Mouse (Mus musculus): ENCODE measurements around the gene Krtcap2. TPM values are rescaled to one million over a fixed set of nuclear protein-coding genes. Genes with fewer than 3 reads are reported as not detected.

Gene Krtcap2
- total RNA-seq, 2 experiments from 2014 or later: 58.3 to 63.3 TPM

Small RNA genes lying within 50 kb of the gene (microRNA-seq; reads per million reads assigned to microRNA genes)
- 2.2 to 31.5 reads per million in 2 experiments for gene Mir92b

Other genes with a start within 250 kb of the Krtcap2 start
- gene Rusc1, start 152.7 kb upstream of the Krtcap2 start, total RNA-seq (2021): 10 to 100 TPM; 14.8 to 15.7 TPM
- not detected for gene Gm43738, start 144.9 kb upstream of the Krtcap2 start, total RNA-seq (2021)
- 10 to 100 TPM; 23.2 to 27.5 TPM for gene Fdps, start 144.0 kb upstream of the Krtcap2 start, total RNA-seq (2021)
- not detected for gene Pklr, start 109.8 kb upstream of the Krtcap2 start, total RNA-seq (2021)
- gene Hcn3, start 85.8 kb upstream of the Krtcap2 start, total RNA-seq (2021): under 1 TPM; 0.49 to 0.54 TPM
- gene Clk2, start 81.2 kb upstream of the Krtcap2 start, total RNA-seq (2021): 10 to 100 TPM; 15.0 to 16.5 TPM
- 10 to 100 TPM; 33.8 to 36.0 TPM for gene Scamp3, start 68.5 kb upstream of the Krtcap2 start, total RNA-seq (2021)
- 10 to 100 TPM; 16.1 to 17.5 TPM for gene Fam189b, start 62.8 kb upstream of the Krtcap2 start, total RNA-seq (2021)
- gene Gba, start 43.0 kb upstream of the Krtcap2 start, total RNA-seq (2021): 10 to 100 TPM; 18.2 to 18.6 TPM
- gene Thbs3, start 30.8 kb upstream of the Krtcap2 start, total RNA-seq (2021): 1 to 10 TPM; 6.9 to 8.0 TPM
- gene Mtx1, start 18.9 kb upstream of the Krtcap2 start, total RNA-seq (2021): 10 to 100 TPM; 40.2 to 41.0 TPM
- under 1 TPM; 0.20 TPM for gene Muc1, start 16.9 kb upstream of the Krtcap2 start, total RNA-seq (2021)
- gene Trim46, start 343 bp downstream of the Krtcap2 start, total RNA-seq (2021): under 1 TPM; 0.15 to 0.17 TPM
- gene Dpm3, start 13.4 kb downstream of the Krtcap2 start, total RNA-seq (2021): 10 to 100 TPM; 16.6 to 23.2 TPM
- 1 to 10 TPM; 8.3 to 9.1 TPM for gene Slc50a1, start 24.6 kb downstream of the Krtcap2 start, total RNA-seq (2021)
- 10 to 100 TPM; 10.1 to 11.5 TPM for gene Efna1, start 35.2 kb downstream of the Krtcap2 start, total RNA-seq (2021)
- gene Efna3, start 77.0 kb downstream of the Krtcap2 start, total RNA-seq (2021): not detected
- gene Efna4, start 92.1 kb downstream of the Krtcap2 start, total RNA-seq (2021): under 1 TPM in 1 of 2 experiments, not detected in 1; 0.15 TPM
- gene Adam15, start 104.0 kb downstream of the Krtcap2 start, total RNA-seq (2021): 10 to 100 TPM; 15.8 to 23.2 TPM
- gene Dcst2, start 116.0 kb downstream of the Krtcap2 start, total RNA-seq (2021): not detected
- not detected for gene Dcst1, start 119.3 kb downstream of the Krtcap2 start, total RNA-seq (2021)
- 10 to 100 TPM; 23.4 to 24.5 TPM for gene Zbtb7b, start 148.8 kb downstream of the Krtcap2 start, total RNA-seq (2021)
- under 1 TPM in 1 of 2 experiments, not detected in 1; 0.25 TPM for gene Lenep, start 156.8 kb downstream of the Krtcap2 start, total RNA-seq (2021)
- 10 to 100 TPM; 36.7 to 43.6 TPM for gene Flad1, start 165.9 kb downstream of the Krtcap2 start, total RNA-seq (2021)
- 1 to 10 TPM; 3.4 to 4.8 TPM for gene Cks1b, start 172.4 kb downstream of the Krtcap2 start, total RNA-seq (2021)
- 10 to 100 TPM; 20.2 TPM for gene Shc1, start 172.5 kb downstream of the Krtcap2 start, total RNA-seq (2021)
- 10 to 100 TPM in 1 of 2 experiments, 1 to 10 TPM in 1; 8.4 to 11.2 TPM for gene Pygo2, start 184.2 kb downstream of the Krtcap2 start, total RNA-seq (2021)
- gene Pbxip1, start 190.7 kb downstream of the Krtcap2 start, total RNA-seq (2021): 100 to 1,000 TPM; 190 to 193 TPM
- 1 to 10 TPM; 6.3 to 6.6 TPM for gene Pmvk, start 208.6 kb downstream of the Krtcap2 start, total RNA-seq (2021)